Mouse (Mus musculus) olfactory bulb, adult 2 months (tissue): ENCODE measurements around the gene Iyd.

Experiments used
- CTCF ChIP-seq: fragments of 200-500 bp; IDR thresholded peaks from 2 replicates; pipeline ENCODE4 v1.5.1; 2012; ENCODE audit warnings: low read depth, mild to moderate bottlenecking, low read length, moderate library complexity; ENCODE audit not compliant: insufficient read depth
- POLR2A ChIP-seq: fragments of 200-500 bp; IDR thresholded peaks from 2 replicates; pipeline ENCODE4 v1.6.1; 2012; ENCODE audit warnings: mild to moderate bottlenecking, low read depth, low read length, moderate library complexity; ENCODE audit not compliant: insufficient read depth

- TF ChIP-seq CTCF: no peak
- TF ChIP-seq POLR2A: no peak
Observed at GRCm38 (mm10) chr10:3525420-3526019, 14.5 kb upstream of the Iyd start.
